Mouse (Mus musculus): ENCODE data around the gene Ubap1l. TPM values are rescaled to one million over a fixed set of nuclear protein-coding genes. Genes with fewer than 3 reads are reported as not detected.

Gene Ubap1l
- polyA plus RNA-seq, 1 experiment from 2014 or later: 4.2 TPM

DNA sequence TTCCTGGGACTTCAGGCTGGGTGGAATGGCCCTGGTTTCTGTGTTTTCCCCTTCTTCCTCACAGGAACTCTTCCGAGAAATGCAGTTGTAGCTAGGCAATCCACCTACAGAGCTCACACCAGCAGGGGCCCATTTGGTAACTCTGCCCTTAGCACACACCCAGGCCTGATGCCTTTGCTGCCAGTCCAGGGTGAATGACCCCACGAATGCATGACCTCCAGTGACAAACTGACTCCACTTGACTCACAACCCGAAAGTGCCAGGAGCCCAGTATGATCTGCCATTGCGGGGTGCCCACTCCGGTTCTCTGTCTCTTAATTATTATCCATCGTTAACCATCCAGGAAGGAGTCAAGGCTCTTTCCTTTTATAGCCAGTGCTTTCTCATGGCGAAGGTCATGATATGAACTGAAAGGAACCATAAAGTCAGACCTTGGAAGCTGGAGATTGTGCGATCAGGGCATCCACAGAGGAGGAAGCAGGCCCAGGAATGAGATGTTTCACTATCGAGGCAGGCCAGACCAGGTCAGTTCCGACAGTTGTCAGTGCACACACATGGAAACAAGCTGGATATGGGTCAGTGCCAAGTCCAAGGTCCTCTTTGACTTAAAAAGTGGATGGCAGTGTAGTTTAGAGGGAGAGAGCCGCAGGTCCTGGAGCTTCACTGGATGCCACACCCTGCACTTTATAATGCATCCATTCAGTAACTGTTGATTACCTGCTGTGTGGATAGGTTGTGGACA, 62.1 kb downstream of the Ubap1l start, which contains the start of gene Slc51b:
TSS of gene Slc51b (minus strand) at position 196 of the 742 bp plus-strand sequence.
- 88% methylated on average over 11 of the region's 11 CpGs for WGBS
- no peak within 1 kb of the TSS for H3K4me2 ChIP-seq (replicated peaks)
- no peaks in the 10 kb centered on the region for H3K27me3 ChIP-seq (ENCODE audit: control insufficient read depth, insufficient read depth, low read length)
- no peaks in the 10 kb centered on the region for H3K9me3 ChIP-seq (ENCODE audit: control insufficient read depth, low read length)
- H3K27ac ChIP-seq: no peak within 1 kb of the TSS
- no peak within 1 kb of the TSS for H3K9ac ChIP-seq
- H3K4me1 ChIP-seq (replicated peaks; ENCODE audit: control insufficient read depth, insufficient read depth, low read length): no peaks in the 10 kb centered on the region
- no peaks in the 10 kb centered on the region for H3K36me3 ChIP-seq (replicated peaks; ENCODE audit: control insufficient read depth, insufficient read depth)
- DNase-seq (ENCODE audit: low spot score): no peak
- no peak within 1 kb of the TSS for H3K4me3 ChIP-seq (replicated peaks; ENCODE audit: low read length)
- no peak for ATAC-seq (ENCODE audit: low FRiP score)

DNA sequence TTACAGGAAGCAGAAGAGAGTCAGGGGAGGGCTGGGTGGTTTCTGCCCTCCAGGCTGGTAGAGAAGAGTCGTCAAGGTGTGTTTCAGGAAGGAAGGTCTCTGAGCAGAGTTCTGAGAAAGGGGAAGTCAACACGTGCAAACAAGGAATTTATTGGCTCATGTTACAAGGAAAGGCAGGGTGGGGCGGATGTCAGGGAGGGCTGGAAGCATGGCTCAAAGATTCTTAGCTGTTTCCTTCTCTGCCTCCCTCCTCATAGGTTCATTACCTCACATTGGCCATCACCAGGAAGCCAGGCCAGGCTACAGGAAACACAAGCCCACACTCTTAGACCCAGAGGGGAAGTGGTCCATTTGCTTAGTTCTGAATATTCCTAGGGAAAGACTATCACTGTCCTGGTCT, 63.6 kb downstream of the Ubap1l start:
- Histone ChIP-seq H3K4me2 (replicated peaks) (no peak overlapping the region), H3K4me3 (replicated peaks; ENCODE audit: low read length) (no peak overlapping the region), H3K36me3 (replicated peaks; ENCODE audit: control insufficient read depth, insufficient read depth) (no peaks in the 10 kb centered on the region), H3K27ac (no peak overlapping the region), H3K4me1 (replicated peaks; ENCODE audit: control insufficient read depth, insufficient read depth, low read length) (no peaks in the 10 kb centered on the region), H3K9me3 (ENCODE audit: control insufficient read depth, low read length) (no peaks in the 10 kb centered on the region), H3K27me3 (ENCODE audit: control insufficient read depth, insufficient read depth, low read length) (no peaks in the 10 kb centered on the region), H3K9ac (no peak overlapping the region)
- DNase-seq (ENCODE audit: low spot score): no peak
- no peak for ATAC-seq (ENCODE audit: low FRiP score)
- WGBS: 48% methylated on average over 3 of the region's 3 CpGs

DNA sequence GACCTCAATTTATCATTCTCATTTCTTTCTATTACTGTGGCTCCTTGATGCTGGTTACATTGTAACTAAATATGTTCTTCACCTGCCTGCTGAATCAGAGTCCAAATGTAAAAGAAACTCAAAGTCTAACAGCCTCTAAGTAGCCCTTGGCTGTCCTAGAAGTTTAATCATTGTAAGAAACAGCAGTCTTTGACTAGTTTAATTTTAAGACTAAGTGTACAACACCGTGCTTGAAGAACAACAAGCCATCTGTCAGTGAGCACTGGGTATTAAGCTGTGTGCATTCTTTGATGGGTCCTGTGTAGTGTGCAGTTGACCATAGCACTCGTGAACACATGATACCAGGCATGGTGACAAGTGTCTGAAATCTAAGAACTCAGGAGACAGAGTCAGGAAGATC, 66.7 kb downstream of the Ubap1l start:
- DNase-seq (ENCODE audit: low spot score) (no peak), ATAC-seq (ENCODE audit: low FRiP score) (no peak)
- Histone ChIP-seq H3K36me3 (replicated peaks; ENCODE audit: control insufficient read depth, insufficient read depth) (no peaks in the 10 kb centered on the region), H3K27me3 (ENCODE audit: control insufficient read depth, insufficient read depth, low read length) (no peaks in the 10 kb centered on the region), H3K9me3 (ENCODE audit: control insufficient read depth, low read length) (no peaks in the 10 kb centered on the region), H3K4me2 (replicated peaks) (no peak overlapping the region), H3K4me3 (replicated peaks; ENCODE audit: low read length) (no peak overlapping the region), H3K27ac (no peak overlapping the region), H3K9ac (no peak overlapping the region), H3K4me1 (replicated peaks; ENCODE audit: control insufficient read depth, insufficient read depth, low read length) (no peaks in the 10 kb centered on the region)
- 77% methylated on average over 2 of the region's 2 CpGs for WGBS

DNA sequence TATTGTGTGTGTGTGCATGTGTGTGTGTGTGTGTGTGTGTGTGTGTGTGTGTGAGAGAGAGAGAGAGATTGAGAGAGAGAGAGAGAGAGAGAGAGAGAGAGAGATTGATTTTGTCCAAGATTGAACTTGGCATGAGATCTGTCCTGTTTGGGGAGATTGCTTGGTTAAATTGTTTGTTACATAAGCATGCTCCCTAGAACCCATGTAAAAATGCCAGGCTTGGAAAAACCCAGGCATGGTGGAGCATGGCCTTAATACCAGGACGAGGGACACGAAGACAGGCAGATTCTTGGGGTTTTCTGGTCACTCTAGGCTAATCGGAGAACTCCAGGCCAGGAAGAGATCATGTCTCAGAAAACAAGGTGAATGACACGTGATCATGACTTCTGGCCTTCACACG, 67.2 kb downstream of the Ubap1l start:
- Histone ChIP-seq H3K27me3 (ENCODE audit: control insufficient read depth, insufficient read depth, low read length) (no peaks in the 10 kb centered on the region), H3K36me3 (replicated peaks; ENCODE audit: control insufficient read depth, insufficient read depth) (no peaks in the 10 kb centered on the region), H3K4me3 (replicated peaks; ENCODE audit: low read length) (no peak overlapping the region), H3K27ac (no peak overlapping the region), H3K9ac (no peak overlapping the region), H3K9me3 (ENCODE audit: control insufficient read depth, low read length) (no peaks in the 10 kb centered on the region), H3K4me1 (replicated peaks; ENCODE audit: control insufficient read depth, insufficient read depth, low read length) (no peaks in the 10 kb centered on the region), H3K4me2 (replicated peaks) (no peak overlapping the region)
- DNase-seq (ENCODE audit: low spot score) (no peak), ATAC-seq (ENCODE audit: low FRiP score) (no peak)
- 86% methylated on average over 5 of the region's 5 CpGs for WGBS

Other genes with a start within 250 kb of the Ubap1l start
- gene Igdcc3, start 219.9 kb upstream of the Ubap1l start, polyA plus RNA-seq (2014; fragmentation: Nextera tagmentation; extraction: Ambion mirVana): 10.5 and 10.6 TPM in 2 replicates
- 6.3 and 7.9 TPM in 2 replicates for gene Parp16, start 165.7 kb upstream of the Ubap1l start, polyA plus RNA-seq (2014; fragmentation: Nextera tagmentation; extraction: Ambion mirVana)
- gene Cilp, start 95.9 kb upstream of the Ubap1l start, polyA plus RNA-seq (2014; fragmentation: Nextera tagmentation; extraction: Ambion mirVana): 0.33 and 0.84 TPM in 2 replicates
- 41.5 and 43.7 TPM in 2 replicates for gene Clpx, start 66.8 kb upstream of the Ubap1l start, polyA plus RNA-seq (2014; fragmentation: Nextera tagmentation; extraction: Ambion mirVana)
- 10.7 and 13.3 TPM in 2 replicates for gene Pdcd7, start 14.9 kb upstream of the Ubap1l start, polyA plus RNA-seq (2014; fragmentation: Nextera tagmentation; extraction: Ambion mirVana)
- gene Kbtbd13, start 30.6 kb downstream of the Ubap1l start, polyA plus RNA-seq (2014; fragmentation: Nextera tagmentation; extraction: Ambion mirVana): 0.52 and 0.70 TPM in 2 replicates
- 7.6 and 7.9 TPM in 2 replicates for gene Rasl12, start 37.5 kb downstream of the Ubap1l start, polyA plus RNA-seq (2014; fragmentation: Nextera tagmentation; extraction: Ambion mirVana)
- gene Slc51b, start 61.9 kb downstream of the Ubap1l start, polyA plus RNA-seq (2014; fragmentation: Nextera tagmentation; extraction: Ambion mirVana): not detected in 2 replicates
- 22.0 and 23.7 TPM in 2 replicates for gene Mtfmt, start 74.7 kb downstream of the Ubap1l start, polyA plus RNA-seq (2014; fragmentation: Nextera tagmentation; extraction: Ambion mirVana)
- 126 and 133 TPM in 2 replicates for gene Spg21, start 99.9 kb downstream of the Ubap1l start, polyA plus RNA-seq (2014; fragmentation: Nextera tagmentation; extraction: Ambion mirVana)
- gene Ankdd1a, start 159.2 kb downstream of the Ubap1l start, polyA plus RNA-seq (2014; fragmentation: Nextera tagmentation; extraction: Ambion mirVana): 0.38 and 1.0 TPM in 2 replicates
- gene Plekho2, start 219.0 kb downstream of the Ubap1l start, polyA plus RNA-seq (2014; fragmentation: Nextera tagmentation; extraction: Ambion mirVana): 4.4 and 4.6 TPM in 2 replicates
- gene Pif1, start 226.1 kb downstream of the Ubap1l start, polyA plus RNA-seq (2014; fragmentation: Nextera tagmentation; extraction: Ambion mirVana): 1.9 and 2.2 TPM in 2 replicates

Measured in hindbrain, embryonic 14.5 days (tissue).